Mouse (Mus musculus) brain, embryonic 14.5 days (tissue): ENCODE results near the gene Gm5426. TPM values are rescaled to one million over a fixed set of nuclear protein-coding genes. Genes with fewer than 3 reads are reported as not detected.

Source experiments
- DNase-seq: peaks from one replicate; pipeline ENCODE4 v3.0.0-alpha.2; 2011; ENCODE audit warnings: low read depth
- CTCF ChIP-seq: fragments of 200-500 bp; IDR thresholded peaks from 2 replicates; pipeline ENCODE4 v1.5.1; 2012; ENCODE audit warnings: inconsistent platforms, mild to moderate bottlenecking, moderate library complexity, borderline replicate concordance; ENCODE audit not compliant: insufficient read depth, insufficient read length; ENCODE audit errors: extremely low read depth
- POLR2A ChIP-seq: fragments of 200-500 bp; IDR thresholded peaks from 2 replicates; pipeline ENCODE4 v1.6.1; 2012; ENCODE audit warnings: mild to moderate bottlenecking, inconsistent platforms, borderline replicate concordance; ENCODE audit not compliant: poor library complexity, insufficient read depth, insufficient read length, severe bottlenecking; ENCODE audit errors: extremely low read depth
- polyA plus RNA-seq: library from polyadenylated mRNA; depleted of rRNA; stranded (reverse); fragments of >200 nt; gene quantifications from 2 replicates; pipeline ENCODE4 v1.2.3, GENCODE M21; 2012; rRNA removed

Gene Gm5426
- polyA plus RNA-seq, 1 experiment = not detected

GRCm38 (mm10) chr10:96181883-96182628 is 45.7 kb downstream of the Gm5426 start:
- TF ChIP-seq POLR2A = no peak
- TF ChIP-seq CTCF = peak; percentile 25; the same call in 1 of the 2 replicates

GRCm38 (mm10) chr10:96185026-96185425 is 48.6 kb downstream of the Gm5426 start:
- TF ChIP-seq POLR2A (no peak), CTCF (no peak)
- DNase-seq = no peak

More at GRCm38 (mm10) chr10:96181883-96182628, 45.7 kb downstream of the Gm5426 start:
- peak; percentile 59 for DNase-seq

- no peak for TF ChIP-seq CTCF
- no peak for TF ChIP-seq POLR2A
- DNase-seq = no peak
Observed at GRCm38 (mm10) chr10:96185601-96186000, 49.2 kb downstream of the Gm5426 start.

Other genes starting within 250 kb of the Gm5426 start
- 8.7 and 12.5 TPM in 2 replicates for gene Eea1, start 196.0 kb upstream of the Gm5426 start, polyA plus RNA-seq